Mouse (Mus musculus) brown adipose tissue, adult 24 weeks (tissue): Measurements from ENCODE around the gene Lamb3. TPM values are rescaled to one million over a fixed set of nuclear protein-coding genes. Genes with fewer than 3 reads are reported as not detected.

Experiments
- H3K27ac ChIP-seq: fragments of 200-500 bp; replicated peaks from 2 replicates; pipeline ENCODE4 v1.5.1; 2012; ENCODE audit warnings: low read depth, mild to moderate bottlenecking, low read length
- H3K4me1 ChIP-seq: fragments of 200-500 bp; 2 replicates; pipeline ENCODE4 v1.6.1; 2012; ENCODE audit warnings: low read length, mixed read lengths; ENCODE audit not compliant: control insufficient read depth, insufficient read depth, insufficient read length
- H3K4me3 ChIP-seq: fragments of 200-500 bp; 2 replicates; pipeline ENCODE4 v1.5.1; 2012; ENCODE audit warnings: low read depth, mild to moderate bottlenecking, low read length, moderate library complexity; ENCODE audit not compliant: insufficient read depth
- polyA plus RNA-seq: library from polyadenylated mRNA; stranded (reverse); fragments of >200 nt; gene quantifications from 2 replicates; pipeline ENCODE4 v1.2.4, GENCODE M21; 2012; ENCODE audit not compliant: missing spikeins, insufficient read depth, insufficient read length

Gene Lamb3
- polyA plus RNA-seq, 1 experiment = 6.8 TPM

- Histone ChIP-seq H3K4me3 (no peak overlapping the region), H3K4me1 (peaks cover 8% of the 10 kb centered on the region), H3K27ac (peak overlapping the region; percentile 52; the same call in 1 of the 2 replicates)
These were observed 19.4 kb downstream of the Lamb3 start for GRCm38 (mm10) chr1:193226724-193227522.

DNA sequence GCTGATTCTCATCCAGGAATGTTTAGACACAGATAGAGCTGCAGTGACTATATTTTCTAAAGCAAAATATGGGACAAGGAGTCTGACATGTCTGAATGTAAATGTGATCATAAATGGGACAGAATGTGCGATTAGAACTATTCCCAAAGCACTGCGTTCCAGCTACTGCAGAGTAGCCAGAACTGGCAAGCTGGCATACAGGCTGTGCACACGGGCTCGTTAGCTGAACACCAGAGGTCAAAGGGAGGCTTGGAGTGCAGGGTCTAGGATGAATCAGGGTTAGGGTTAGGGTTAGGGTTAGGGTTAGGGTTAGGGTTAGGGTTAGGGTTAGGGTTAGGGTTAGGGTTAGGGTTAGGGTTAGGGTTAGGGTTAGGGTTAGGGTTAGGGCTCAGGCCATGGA, 20.0 kb downstream of the Lamb3 start:
- Histone ChIP-seq H3K4me1 (peaks cover 8% of the 10 kb centered on the region), H3K4me3 (no peak overlapping the region), H3K27ac (peak overlapping the region; percentile 51; the same call in 1 of the 2 replicates)

- no peak overlapping the region for H3K27ac ChIP-seq
- H3K4me3 ChIP-seq = no peak overlapping the region
- peaks cover 8% of the 10 kb centered on the region for H3K4me1 ChIP-seq
These were observed 22.1 kb downstream of the Lamb3 start for GRCm38 (mm10) chr1:193229570-193229969.

GRCm38 (mm10) chr1:193230531-193230930, 23.0 kb downstream of the Lamb3 start:
- no peak overlapping the region for H3K27ac ChIP-seq
- peaks cover 8% of the 10 kb centered on the region for H3K4me1 ChIP-seq
- no peak overlapping the region for H3K4me3 ChIP-seq

GRCm38 (mm10) chr1:193230935-193231334, 23.4 kb downstream of the Lamb3 start:
- no peak overlapping the region for H3K27ac ChIP-seq
- H3K4me3 ChIP-seq = no peak overlapping the region
- peaks cover 8% of the 10 kb centered on the region for H3K4me1 ChIP-seq

DNA sequence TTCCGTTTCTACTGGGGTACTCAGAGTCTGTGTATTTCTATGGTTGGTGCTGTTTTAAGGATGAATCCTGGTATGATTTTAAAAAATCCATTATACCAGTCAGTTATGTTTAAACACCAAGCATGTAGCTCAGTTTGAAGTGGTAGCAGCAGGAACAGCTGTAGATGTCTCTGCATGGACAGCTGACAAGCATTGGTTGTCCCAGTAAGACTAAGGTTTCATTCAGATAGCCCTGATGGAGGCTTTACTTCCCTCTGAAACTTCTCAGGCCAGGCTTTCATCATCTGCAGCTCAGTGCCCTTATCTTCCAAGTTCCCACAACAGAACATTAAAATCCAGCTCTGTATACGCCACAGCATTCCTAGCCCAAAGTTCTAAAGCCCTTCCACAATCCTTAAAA, 25.2 kb downstream of the Lamb3 start:
- H3K4me3 ChIP-seq = no peak overlapping the region
- no peaks in the 10 kb centered on the region for H3K4me1 ChIP-seq

GRCm38 (mm10) chr1:193234130-193234645, 26.7 kb downstream of the Lamb3 start:
- no peak overlapping the region for H3K27ac ChIP-seq
- no peaks in the 10 kb centered on the region for H3K4me1 ChIP-seq
- H3K4me3 ChIP-seq = no peak overlapping the region

More for the DNA sequence above, 25.2 kb downstream of the Lamb3 start:
- no peak overlapping the region for H3K27ac ChIP-seq

DNA sequence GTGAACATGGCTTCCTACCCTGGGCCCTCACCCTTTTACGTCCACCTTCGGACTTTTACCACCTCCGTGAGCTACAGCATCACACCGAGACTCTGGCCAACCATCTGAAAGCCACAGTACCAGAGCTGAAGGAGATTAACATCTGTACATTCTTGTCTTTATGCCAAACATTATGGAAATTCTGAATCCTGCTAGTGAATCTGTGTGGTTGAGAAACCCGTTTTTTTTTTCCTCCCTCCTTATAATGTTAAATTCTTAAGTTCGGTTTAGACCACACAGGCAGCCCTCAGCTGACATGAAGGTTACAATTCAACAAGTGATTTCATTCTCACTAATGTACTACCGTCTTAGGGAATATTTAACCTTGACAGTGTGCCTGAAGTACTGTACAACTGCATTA, 27.4 kb downstream of the Lamb3 start:
- Histone ChIP-seq H3K4me3 (no peak overlapping the region), H3K27ac (no peak overlapping the region), H3K4me1 (no peaks in the 10 kb centered on the region)

DNA sequence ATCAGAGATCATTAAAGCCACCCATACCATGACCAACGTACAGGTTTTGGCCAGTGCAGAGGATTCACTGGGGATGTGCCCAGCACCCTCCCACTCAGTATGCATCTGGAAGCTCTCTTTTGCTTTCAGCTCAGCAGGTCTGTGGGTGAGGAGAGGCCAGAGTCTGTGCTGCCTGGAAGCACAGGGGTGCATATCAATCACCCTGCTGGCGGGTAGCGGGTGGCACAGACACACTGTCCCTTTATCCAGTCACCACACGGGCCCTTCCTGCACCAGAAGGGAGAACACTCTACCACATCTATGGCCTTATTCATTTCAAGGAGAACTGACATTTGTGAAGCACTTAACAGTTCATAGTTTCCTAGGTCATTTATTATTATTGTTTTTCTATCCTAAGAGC, 30.9 kb downstream of the Lamb3 start:
- Histone ChIP-seq H3K27ac (no peak overlapping the region), H3K4me1 (no peaks in the 10 kb centered on the region), H3K4me3 (no peak overlapping the region)

DNA sequence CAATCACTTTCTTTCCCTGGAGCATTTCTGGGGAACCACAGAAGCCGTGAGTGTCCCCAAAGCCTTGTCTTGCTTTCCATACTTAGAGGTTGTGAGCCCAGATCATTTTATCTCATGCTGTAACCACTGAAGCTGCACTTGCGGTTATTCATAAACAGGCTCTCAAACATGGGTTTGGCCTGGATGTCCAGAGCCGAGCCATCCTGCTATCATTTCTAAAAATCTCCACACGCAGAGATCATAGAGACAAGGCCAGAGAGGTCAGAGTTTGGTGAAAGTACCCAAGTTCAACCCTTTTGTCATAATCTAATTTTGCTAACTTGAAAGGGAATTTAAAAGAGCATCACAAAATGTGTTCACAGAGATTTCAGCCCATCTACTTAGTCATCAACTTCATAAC, 33.9 kb downstream of the Lamb3 start:
- Histone ChIP-seq H3K27ac (no peak overlapping the region), H3K4me3 (no peak overlapping the region), H3K4me1 (no peaks in the 10 kb centered on the region)

DNA sequence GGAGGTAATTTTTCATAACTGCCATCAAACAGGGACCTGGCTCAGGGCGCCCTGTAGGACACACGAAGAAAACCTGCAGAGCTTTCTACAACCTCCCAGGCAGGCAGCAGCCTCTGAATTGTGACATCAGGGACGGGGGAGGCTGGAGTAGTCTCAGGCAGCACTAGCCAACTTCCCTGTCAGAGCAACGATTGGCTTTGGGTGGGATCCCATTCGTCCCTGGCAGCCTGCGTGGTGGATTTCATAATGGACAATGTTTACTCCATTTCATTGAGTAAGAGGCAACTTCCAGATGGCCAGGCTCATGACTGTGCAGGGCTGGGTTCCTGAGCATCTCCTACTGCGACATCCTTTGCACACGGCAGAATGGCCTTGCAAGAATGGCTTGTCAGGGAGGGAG, 34.7 kb downstream of the Lamb3 start:
- Histone ChIP-seq H3K27ac (no peak overlapping the region; the same call in 1 of the 2 replicates), H3K4me3 (no peak overlapping the region)

DNA sequence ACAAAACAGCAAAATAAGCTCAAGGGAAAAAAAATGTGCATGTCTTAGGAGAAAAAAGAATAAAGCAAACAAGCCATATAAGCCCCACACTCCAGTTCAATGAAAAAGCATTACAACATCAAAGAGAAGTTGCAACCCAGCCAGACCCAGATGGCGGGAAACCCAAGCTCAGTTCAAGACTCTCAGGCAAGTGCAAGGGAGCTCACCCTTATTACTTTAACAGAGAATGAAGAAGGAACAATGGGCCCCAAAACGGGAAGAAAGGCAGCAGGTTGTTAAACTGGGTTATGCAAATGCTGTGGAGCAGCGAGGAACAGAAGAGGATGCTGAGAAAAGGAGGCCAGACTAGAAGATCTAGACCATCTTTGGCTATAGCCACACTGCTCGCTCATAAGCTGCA, 35.4 kb downstream of the Lamb3 start:
- H3K27ac ChIP-seq = no peak overlapping the region; the same call in 1 of the 2 replicates
- H3K4me3 ChIP-seq = no peak overlapping the region
- H3K4me1 ChIP-seq = no peaks in the 10 kb centered on the region

More for the DNA sequence above, 34.7 kb downstream of the Lamb3 start:
- no peaks in the 10 kb centered on the region for H3K4me1 ChIP-seq

GRCm38 (mm10) chr1:193243571-193244193, 36.2 kb downstream of the Lamb3 start:
- no peak overlapping the region for H3K27ac ChIP-seq
- no peaks in the 10 kb centered on the region for H3K4me1 ChIP-seq
- no peak overlapping the region for H3K4me3 ChIP-seq

DNA sequence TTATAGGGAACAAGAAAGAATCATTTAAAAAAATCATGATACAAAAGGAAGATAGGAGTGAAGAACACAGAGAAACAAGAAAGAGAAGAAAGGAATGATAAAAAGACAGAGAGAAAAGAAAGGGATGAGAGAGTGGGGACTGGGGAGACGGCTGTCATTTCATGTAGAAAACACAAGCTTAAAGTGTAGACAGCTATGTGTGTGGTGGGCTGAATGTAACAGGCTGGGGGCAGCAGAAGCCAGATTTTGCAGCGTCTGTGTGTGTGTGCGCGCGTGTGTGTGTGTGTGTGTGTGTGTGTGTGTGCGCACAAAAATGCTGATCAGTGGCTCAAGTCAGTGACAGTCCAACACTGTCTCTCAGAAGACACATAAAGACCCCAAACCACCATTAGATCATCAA, 36.7 kb downstream of the Lamb3 start:
- no peaks in the 10 kb centered on the region for H3K4me1 ChIP-seq
- no peak overlapping the region for H3K27ac ChIP-seq
- no peak overlapping the region for H3K4me3 ChIP-seq

DNA sequence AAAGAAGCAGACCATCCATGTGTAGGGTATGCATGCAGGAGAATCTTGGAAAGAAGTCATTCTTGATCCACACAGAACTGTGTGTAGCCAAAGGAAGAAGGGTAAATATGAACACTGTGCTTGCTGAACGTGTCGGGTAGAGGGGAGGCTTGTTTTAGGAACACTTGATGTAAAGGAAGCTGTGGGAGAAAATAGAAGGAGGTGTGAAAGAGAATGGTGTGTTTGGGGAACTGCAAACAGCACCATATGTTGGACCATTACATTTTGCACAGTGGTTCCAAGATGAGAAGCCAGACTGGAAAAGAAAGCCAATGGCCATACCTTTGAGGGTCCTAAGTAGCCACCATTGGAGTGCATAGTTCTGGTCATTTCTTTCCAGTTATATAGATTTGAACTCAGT, 42.5 kb downstream of the Lamb3 start:
- Histone ChIP-seq H3K4me3 (no peak overlapping the region), H3K27ac (no peak overlapping the region), H3K4me1 (peaks cover 3% of the 10 kb centered on the region; the same call in 1 of the 2 replicates)
